In genomic region chr12:85684411-85685275, GRCm38 (mm10) we compare ENCODE assay signal across 25 mouse cellular contexts. TPM values are rescaled to one million over a fixed set of nuclear protein-coding genes. Genes with fewer than 3 reads are reported as not detected.
DNase-seq lines count a peak whose midpoint lies in the region; ATAC-seq and TF ChIP-seq lines count a peak whose summit lies in the region.
"Had no signal": no experiment of that assay in that cellular context is flagged by ENCODE, and none has a peak within 500 bp of the region (broad histone marks: within the 10 kb centered on the region; RNA-seq: fewer than 3 reads in every experiment).

No protein-coding gene starts in this region.

- H3K27ac ChIP-seq in heart, embryonic 12.5 days (ENCODE audit: poor library complexity, severe bottlenecking) = peak overlapping the region; percentile 25; the same call in 1 of the 2 replicates
- peak overlapping the region; percentile 14; the same call in 1 of the 2 replicates for H3K27ac ChIP-seq in heart, postnatal 0 days (ENCODE audit: low read depth)
- peak overlapping the region; percentile 89 for H3K27ac ChIP-seq in lung, postnatal 0 days (ENCODE audit: low read length)
- H3K27ac ChIP-seq: forebrain, embryonic 13.5 days; heart, adult 2 months; hindbrain, postnatal 0 days; intestine, embryonic 15.5 days; layer of hippocampus, adult 2 months; limb, embryonic 13.5 days; midbrain, embryonic 10.5 days; midbrain, embryonic 15.5 days; neural tube, embryonic 15.5 days had no signal

- H3K27me3 ChIP-seq in heart, embryonic 12.5 days (replicated peaks) = 0 out of 2 replicates have a peak, but pooled peaks cover 3% of the 10 kb centered on the region
- no peaks in the 10 kb centered on the region for H3K27me3 ChIP-seq in heart, postnatal 0 days (ENCODE audit: control insufficient read depth, insufficient read depth, low read length)
- no peaks in the 10 kb centered on the region for H3K27me3 ChIP-seq in lung, postnatal 0 days (replicated peaks; ENCODE audit: insufficient read depth, low read length)
- H3K27me3 ChIP-seq: forebrain, embryonic 13.5 days; intestine, embryonic 15.5 days; midbrain, embryonic 15.5 days; neural tube, embryonic 15.5 days had no signal

- DNase-seq in heart, adult 11 months = no peak
- DNase-seq in heart, postnatal 0 days (ENCODE audit: low spot score) = peak; percentile 64
- DNase-seq in heart, postnatal 25 days (ENCODE audit: low spot score) = no peak
- DNase-seq in lung, postnatal 0 days (ENCODE audit: low spot score) = peak; percentile 85
- no peak for DNase-seq in layer of hippocampus, postnatal 36 days
- DNase-seq in B cell, adult 2 months = no peak
- DNase-seq: adrenal gland, adult 8-10 months; cerebellum, adult 8-10 months; cerebellum, postnatal 36 days; gastrocnemius, postnatal 36 days; heart, adult 2 months; kidney, adult 2 months; kidney, postnatal 36 days; retina, postnatal 1 day; right cerebral cortex, postnatal 14 days had no signal

- H3K36me3 ChIP-seq in heart, embryonic 12.5 days = no peaks in the 10 kb centered on the region
- no peaks in the 10 kb centered on the region for H3K36me3 ChIP-seq in heart, postnatal 0 days (replicated peaks; ENCODE audit: control insufficient read depth, insufficient read depth, low read length)
- no peaks in the 10 kb centered on the region for H3K36me3 ChIP-seq in lung, postnatal 0 days (ENCODE audit: insufficient read depth, low read length)
- H3K36me3 ChIP-seq: intestine, embryonic 15.5 days; limb, embryonic 13.5 days; midbrain, embryonic 10.5 days; midbrain, embryonic 15.5 days; neural tube, embryonic 15.5 days had no signal

- peaks cover 32% of the 10 kb centered on the region for H3K4me1 ChIP-seq in heart, embryonic 12.5 days (replicated peaks)
- peaks cover 6% of the 10 kb centered on the region; the same call in 1 of the 2 replicates for H3K4me1 ChIP-seq in heart, postnatal 0 days (ENCODE audit: control insufficient read depth, insufficient read depth)
- H3K4me1 ChIP-seq in lung, postnatal 0 days (ENCODE audit: insufficient read depth, low read depth, low read length) = no peaks in the 10 kb centered on the region; the same call in 1 of the 2 replicates
- H3K4me1 ChIP-seq: forebrain, embryonic 13.5 days; intestine, embryonic 15.5 days; midbrain, embryonic 15.5 days; neural tube, embryonic 15.5 days had no signal

- TF ChIP-seq EP300 in heart, postnatal 0 days (IDR thresholded peaks at IDR 0.05; ENCODE audit: low read depth) = no peak
- TF ChIP-seq EP300 in lung, postnatal 0 days (IDR thresholded peaks at IDR 0.05) = peak; percentile 95

- ATAC-seq in heart, embryonic 12.5 days (ENCODE audit: insufficient number of reproducible peaks, low FRiP score) = no peak
- peak; percentile 70; the same call in 1 of the 2 replicates for ATAC-seq in heart, postnatal 0 days (ENCODE audit: insufficient read depth, low read depth)
- ATAC-seq in lung, postnatal 0 days = peak; percentile 90
- ATAC-seq: forebrain, embryonic 13.5 days; hindbrain, postnatal 0 days; intestine, embryonic 15.5 days; midbrain, embryonic 15.5 days had no signal

- no peak overlapping the region for H3K4me2 ChIP-seq in heart, embryonic 12.5 days
- no peak overlapping the region for H3K4me2 ChIP-seq in heart, postnatal 0 days (ENCODE audit: low read depth, low read length)
- H3K4me2 ChIP-seq in lung, postnatal 0 days (replicated peaks; ENCODE audit: low read depth, low read length) = no peak overlapping the region
- H3K4me2 ChIP-seq: forebrain, embryonic 13.5 days; intestine, embryonic 15.5 days; limb, embryonic 13.5 days; liver, embryonic 11.5 days; midbrain, embryonic 15.5 days; neural tube, embryonic 15.5 days had no signal

- 50% methylated on average over 16 of the region's 16 CpGs for WGBS in heart, embryonic 12.5 days
- 40% methylated on average over 16 of the region's 16 CpGs for WGBS in heart, postnatal 0 days
- WGBS in lung, postnatal 0 days = 45% methylated on average over 16 of the region's 16 CpGs

- TF ChIP-seq CTCF in heart, postnatal 0 days (IDR thresholded peaks at IDR 0.05; ENCODE audit: low read depth) = no peak
- TF ChIP-seq CTCF in lung, postnatal 0 days (IDR thresholded peaks at IDR 0.05) = no peak

- H3K4me3 ChIP-seq in heart, embryonic 12.5 days = no peak overlapping the region
- no peak overlapping the region for H3K4me3 ChIP-seq in heart, postnatal 0 days (ENCODE audit: low read depth, low read length)
- no peak overlapping the region for H3K4me3 ChIP-seq in lung, postnatal 0 days (ENCODE audit: low read depth, low read length)
- H3K4me3 ChIP-seq: forebrain, embryonic 13.5 days; heart, adult 2 months; intestine, embryonic 15.5 days; layer of hippocampus, adult 2 months; limb, embryonic 13.5 days; midbrain, embryonic 10.5 days; midbrain, embryonic 15.5 days; neural tube, embryonic 15.5 days had no signal

- no peak overlapping the region for H3K9ac ChIP-seq in heart, embryonic 12.5 days
- no peak overlapping the region for H3K9ac ChIP-seq in heart, postnatal 0 days (replicated peaks; ENCODE audit: low read depth, low read length)
- H3K9ac ChIP-seq in lung, postnatal 0 days (replicated peaks; ENCODE audit: low read depth) = no peak overlapping the region
- H3K9ac ChIP-seq: forebrain, embryonic 13.5 days; intestine, embryonic 15.5 days; limb, embryonic 13.5 days; midbrain, embryonic 15.5 days; neural tube, embryonic 15.5 days had no signal

- intact Hi-C loops in heart, postnatal 25 days (cut with DNase I) = no loop called here

- H3K9me3 ChIP-seq in heart, embryonic 12.5 days (replicated peaks) = peaks cover 5% of the 10 kb centered on the region; the same call in 1 of the 2 replicates
- no peaks in the 10 kb centered on the region for H3K9me3 ChIP-seq in heart, postnatal 0 days (replicated peaks; ENCODE audit: control insufficient read depth, low read length)
- no peaks in the 10 kb centered on the region for H3K9me3 ChIP-seq in lung, postnatal 0 days (ENCODE audit: low read length)
- H3K9me3 ChIP-seq: forebrain, embryonic 13.5 days; intestine, embryonic 15.5 days; limb, embryonic 13.5 days; midbrain, embryonic 10.5 days; midbrain, embryonic 15.5 days; neural tube, embryonic 15.5 days had no signal

RNA-seq across cellular contexts. Expression of gene Batf, which starts 1.8 kb away (rescaled TPM):
- polyA plus RNA-seq in heart, embryonic 12.5 days (2016; fragmentation: Nextera tagmentation; extraction: Ambion mirVana) = 3.8 and 4.0 TPM in 2 replicates
- 1.4 and 3.2 TPM in 2 replicates for total RNA-seq in heart, postnatal 0 days (2014; rRNA removed; ENCODE audit: low replicate concordance)
- 2.1 and 2.6 TPM in 2 replicates for polyA plus RNA-seq in heart, postnatal 0 days (2015; fragmentation: Nextera tagmentation; extraction: Ambion mirVana)
- 1 to 10 TPM in 1 of 2 experiments, under 1 TPM in 1; 0.55 to 1.0 TPM for total RNA-seq in heart, postnatal 25 days (2021)
- polyA plus RNA-seq in lung, postnatal 0 days (2015; fragmentation: Nextera tagmentation; extraction: Ambion mirVana) = 27.9 and 28.6 TPM in 2 replicates
- under 1 TPM in 1 of 2 experiments, not detected in 1; 0.96 TPM for total RNA-seq in layer of hippocampus, postnatal 36 days (2021)
- total RNA-seq: gastrocnemius, postnatal 36 days; hindbrain, postnatal 0 days had no signal

Comparison
In these comparisons a context has a peak if more than half of its experiments do, and no peak if none do; other contexts are left out.
1. DNase-seq: peak in heart, postnatal 0 days (single experiment) and lung, postnatal 0 days (single experiment); none in heart, adult 11 months (single experiment), heart, postnatal 25 days (single experiment), layer of hippocampus, postnatal 36 days (0 of 2) and B cell, adult 2 months (0 of 2).
2. H3K27ac ChIP-seq: peak in every context shown above with its lines; median percentile 89 in lung, postnatal 0 days; 25 in heart, embryonic 12.5 days; 14 in heart, postnatal 0 days.